Mouse (Mus musculus): Measurements from ENCODE around the gene Snf8.

Gene Snf8

DNA sequence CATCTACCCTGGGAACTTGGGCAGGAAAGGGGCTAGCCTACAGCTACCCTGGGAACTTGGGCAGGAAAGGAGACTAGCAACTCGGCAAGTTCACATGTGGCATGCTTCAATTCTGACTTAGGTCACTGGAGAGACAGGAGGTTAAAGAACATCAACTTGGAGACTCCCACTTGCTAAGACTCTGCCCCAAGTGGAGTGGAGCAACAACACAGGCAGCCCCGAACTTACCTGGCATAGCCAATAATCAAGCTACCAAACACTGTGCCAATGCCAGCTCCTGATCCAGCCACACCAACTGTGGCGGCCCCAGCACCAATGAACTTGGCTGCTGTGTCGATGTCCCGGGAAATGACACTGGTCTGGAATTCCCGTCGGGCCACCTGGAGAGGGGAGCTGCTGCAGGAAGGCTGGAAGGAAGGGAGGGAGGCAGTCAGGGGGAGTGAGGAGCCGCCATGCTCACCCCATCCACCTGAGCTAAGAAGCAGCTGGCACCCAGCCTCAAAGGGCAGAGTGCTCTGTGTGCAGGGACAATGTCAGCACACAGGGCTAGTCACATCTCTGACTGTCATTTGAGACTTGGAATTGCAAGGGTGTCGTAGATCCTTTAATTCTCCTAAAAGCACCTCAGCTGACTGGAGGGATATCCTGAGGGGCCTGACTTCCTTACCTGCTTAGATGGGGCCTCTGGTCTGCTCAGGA is 38.8 kb downstream of the Snf8 start:
- in situ Hi-C loops (cut with MboI; ENCODE audit: low sequenced_read_pairs) = no loop called here

DNA sequence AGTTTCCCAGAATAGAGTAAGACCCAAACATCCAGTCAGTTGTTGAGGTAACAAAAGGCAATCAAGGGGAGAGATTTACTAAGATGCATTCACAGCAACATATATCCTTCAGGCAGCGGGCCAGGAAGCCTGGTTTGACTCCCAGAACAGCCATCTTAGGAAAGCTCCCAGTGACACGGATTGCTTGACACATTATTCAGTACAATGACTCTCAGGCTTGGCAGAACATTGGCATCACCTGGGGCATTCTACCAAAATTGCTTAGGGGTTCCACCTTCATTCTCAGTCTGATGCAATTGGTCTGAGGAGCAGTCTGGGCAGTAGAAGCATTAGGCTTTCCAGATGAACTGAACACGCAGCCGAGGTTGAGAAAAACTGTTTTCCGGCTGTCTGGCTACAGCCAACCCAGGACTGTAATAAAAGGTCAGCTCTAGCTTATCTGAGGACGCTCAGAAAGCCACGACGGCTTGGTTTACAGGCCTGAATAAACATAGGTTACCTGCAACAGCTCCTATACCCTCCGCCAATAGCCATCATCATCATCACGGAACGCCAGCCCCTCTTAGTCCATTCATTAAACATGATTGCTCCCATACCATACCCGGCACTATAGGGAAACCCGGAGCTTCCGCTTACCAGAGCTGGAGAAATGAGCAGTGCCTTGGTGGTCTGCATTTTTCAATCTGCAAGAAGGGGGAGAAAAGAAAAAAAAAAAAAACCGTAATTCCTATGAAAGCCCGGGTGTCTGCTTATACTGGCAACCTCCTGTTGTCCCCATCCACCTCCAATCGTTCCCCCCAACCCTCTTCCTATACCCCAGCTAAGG is 39.9 kb downstream of the Snf8 start:
- in situ Hi-C loops (cut with MboI; ENCODE audit: low sequenced_read_pairs) = no loop called here

DNA sequence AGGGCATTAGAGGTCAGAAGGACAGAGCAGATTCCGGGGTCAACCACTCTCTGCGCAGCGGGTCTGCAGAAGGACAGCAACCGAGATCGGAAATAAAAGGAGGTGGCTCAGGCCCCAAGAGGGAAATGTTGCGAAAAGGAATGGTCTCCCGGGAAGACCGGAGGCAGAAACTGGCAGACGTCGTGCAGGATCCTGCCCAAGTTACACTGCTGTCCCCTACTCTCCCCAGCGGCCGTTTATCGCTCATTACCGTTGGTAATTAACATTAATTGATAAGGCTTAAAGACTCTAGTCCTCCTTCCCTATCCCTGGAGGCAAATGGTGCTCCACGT is 40.5 kb downstream of the Snf8 start:
- in situ Hi-C loops (cut with MboI; ENCODE audit: low sequenced_read_pairs) = no loop called here

DNA sequence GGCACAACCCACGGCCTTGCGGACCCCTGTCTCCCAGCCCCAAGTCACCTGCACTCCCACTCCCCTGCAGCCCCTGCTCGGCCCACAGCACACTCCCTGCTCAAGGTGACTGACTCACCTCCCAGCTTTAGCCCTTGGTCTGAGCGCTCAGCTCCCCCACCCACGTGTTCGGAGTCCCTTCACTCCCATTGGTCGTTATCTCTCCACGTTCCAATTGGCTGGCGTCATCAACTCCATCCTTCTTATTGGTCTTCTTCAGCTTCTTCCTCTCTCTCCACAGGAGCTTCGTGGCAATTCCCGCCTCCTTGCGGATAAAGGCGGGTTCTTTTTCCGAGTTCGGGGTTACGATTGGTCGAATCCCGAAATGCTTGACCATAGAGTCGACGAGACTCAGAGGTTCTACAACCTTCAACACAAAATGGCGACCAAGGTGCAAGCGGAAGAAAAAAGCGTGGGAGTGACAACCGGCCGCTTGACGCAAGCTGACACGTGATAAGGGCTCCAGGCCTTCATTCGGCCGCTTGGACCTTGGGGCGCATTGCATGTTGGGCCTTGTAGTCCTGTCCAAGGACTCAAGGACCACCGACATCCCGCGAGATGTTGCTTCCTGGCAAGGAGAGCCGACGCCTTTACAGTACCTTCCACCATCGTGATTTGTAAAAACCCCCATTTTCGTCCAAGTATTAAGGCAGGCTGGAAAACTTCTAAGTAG is 41.0 kb downstream of the Snf8 start, which contains the start of gene Atp5g1:
Atp5g1 (minus strand) TSS at position 162 of the 712 bp plus-strand sequence.
- in situ Hi-C loops (cut with MboI; ENCODE audit: low sequenced_read_pairs) = no loop called here

DNA sequence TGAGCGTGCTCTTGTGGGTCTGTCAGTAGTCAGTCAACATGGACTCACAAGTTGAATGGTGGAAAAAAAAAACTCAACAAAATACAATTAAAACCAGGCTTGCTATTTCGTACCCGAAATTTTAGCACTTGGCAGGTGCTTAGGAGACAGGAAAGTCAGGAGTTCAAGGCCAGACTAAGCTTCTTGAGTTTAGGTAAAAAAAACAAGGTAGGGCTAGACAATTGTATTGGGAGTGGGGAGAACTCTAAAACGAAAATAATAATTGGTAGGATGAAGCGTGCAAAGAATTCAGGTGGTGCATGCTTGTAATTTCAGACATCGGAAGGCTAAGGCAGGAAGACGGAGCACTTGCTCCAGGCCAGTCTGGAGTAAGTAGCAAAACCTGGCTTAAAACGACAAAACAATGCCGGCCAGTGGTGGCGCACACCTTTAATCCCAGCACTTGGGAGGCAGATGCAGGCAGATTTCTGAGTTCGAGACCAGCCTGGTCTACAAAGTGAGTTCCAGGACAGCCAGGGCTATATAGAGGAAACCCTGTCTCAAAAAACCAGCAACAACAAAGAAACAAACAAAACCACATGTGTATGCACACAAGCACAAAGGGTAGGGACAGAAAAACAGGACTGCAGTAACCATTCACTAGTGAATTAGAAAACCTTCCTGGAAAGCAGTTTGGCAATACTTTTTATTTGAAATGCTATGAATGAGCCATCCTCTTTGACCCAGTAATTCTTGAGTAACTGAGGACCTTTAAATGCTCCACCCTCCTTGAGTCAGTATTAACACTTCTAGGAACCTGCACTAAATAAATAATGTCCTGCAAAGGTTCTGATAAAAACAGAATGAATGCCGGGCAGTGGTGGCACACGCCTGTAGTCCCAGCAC is 41.8 kb downstream of the Snf8 start:
- in situ Hi-C loops (cut with MboI; ENCODE audit: low sequenced_read_pairs) = no loop called here

DNA sequence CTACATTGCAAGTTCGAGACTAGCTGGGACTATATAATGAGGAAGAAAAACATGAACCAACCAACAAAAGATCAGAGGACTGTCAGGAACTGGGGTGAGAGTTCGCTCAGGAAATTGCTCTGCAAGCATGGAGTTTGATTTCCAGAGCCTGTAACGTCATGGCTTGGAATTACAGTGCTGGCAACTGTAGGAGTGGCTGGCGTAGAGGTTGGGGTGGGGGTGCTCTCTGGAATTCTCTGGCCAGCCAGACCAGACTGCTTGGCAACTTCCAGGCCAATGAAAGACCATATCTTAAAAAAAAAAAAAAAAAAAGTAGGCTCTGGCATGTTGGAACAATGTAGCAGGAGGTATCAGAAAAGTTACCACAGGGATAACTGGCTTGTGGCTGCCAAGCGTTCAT is 46.1 kb downstream of the Snf8 start:
- in situ Hi-C loops (cut with MboI; ENCODE audit: low sequenced_read_pairs) = no loop called here

DNA sequence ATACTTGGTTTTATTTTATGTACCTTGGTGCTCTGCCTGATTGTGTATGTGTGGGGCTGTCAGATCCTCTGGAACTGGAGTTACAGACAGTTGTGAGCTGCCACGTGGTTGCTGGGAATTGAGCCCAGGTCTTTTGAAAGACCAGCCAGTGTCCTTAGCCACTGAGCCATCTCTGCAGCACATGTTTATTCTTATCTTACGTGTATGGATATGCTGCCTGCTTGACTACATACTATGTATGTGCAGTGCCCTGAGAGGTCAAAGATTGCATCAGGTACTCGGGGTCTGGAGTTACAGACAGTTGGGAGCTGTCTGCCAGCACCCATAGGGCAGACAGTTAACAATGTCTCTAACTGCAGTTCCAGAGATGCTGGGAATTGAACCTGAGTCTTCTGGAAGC is 48.0 kb downstream of the Snf8 start:
- in situ Hi-C loops (cut with MboI; ENCODE audit: low sequenced_read_pairs) = no loop called here

DNA sequence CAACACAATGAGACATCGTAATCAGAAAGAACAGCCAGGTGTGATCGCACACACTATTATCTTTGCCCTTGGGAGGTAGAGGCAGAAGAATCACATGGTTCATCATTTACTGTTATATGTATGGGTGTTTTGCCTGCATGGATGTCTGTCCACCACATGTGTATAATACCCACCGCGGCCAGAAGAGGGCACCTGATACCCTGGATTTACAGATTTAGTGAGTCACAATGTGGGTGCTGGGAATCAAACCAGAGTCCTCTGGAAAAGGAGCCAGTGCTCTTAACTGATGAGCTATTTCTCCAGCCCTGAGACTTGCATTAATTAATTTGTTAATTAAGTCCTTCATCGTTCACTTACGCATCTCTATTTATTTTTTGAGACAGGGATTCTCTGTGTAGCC is 53.3 kb downstream of the Snf8 start:
- in situ Hi-C loops (cut with MboI; ENCODE audit: low sequenced_read_pairs) = no loop called here

DNA sequence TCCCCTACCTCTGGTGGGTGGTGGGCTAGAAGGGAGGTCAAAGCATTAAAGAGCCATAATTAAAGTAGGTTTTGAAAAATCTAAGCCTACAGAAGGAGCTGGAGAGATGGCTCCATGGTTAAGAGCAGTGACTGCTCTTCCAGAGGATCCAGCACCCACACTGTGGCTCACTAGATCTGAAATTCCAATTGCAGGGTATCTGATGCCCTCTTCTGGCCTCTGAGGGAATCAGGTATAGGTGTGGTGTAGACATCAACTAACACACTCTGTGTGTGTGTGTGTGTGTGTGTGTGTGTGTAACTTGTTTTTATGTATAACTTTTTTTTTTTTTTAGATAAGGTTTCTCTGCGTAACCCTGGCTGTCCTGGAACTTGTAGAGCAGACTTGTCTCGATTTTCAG is 56.4 kb downstream of the Snf8 start:
- in situ Hi-C loops (cut with MboI; ENCODE audit: low sequenced_read_pairs) = loop anchor here (10.0 kb wide), 1 partner anchor 144 kb away; no protein-coding TSS in a partner anchor

DNA sequence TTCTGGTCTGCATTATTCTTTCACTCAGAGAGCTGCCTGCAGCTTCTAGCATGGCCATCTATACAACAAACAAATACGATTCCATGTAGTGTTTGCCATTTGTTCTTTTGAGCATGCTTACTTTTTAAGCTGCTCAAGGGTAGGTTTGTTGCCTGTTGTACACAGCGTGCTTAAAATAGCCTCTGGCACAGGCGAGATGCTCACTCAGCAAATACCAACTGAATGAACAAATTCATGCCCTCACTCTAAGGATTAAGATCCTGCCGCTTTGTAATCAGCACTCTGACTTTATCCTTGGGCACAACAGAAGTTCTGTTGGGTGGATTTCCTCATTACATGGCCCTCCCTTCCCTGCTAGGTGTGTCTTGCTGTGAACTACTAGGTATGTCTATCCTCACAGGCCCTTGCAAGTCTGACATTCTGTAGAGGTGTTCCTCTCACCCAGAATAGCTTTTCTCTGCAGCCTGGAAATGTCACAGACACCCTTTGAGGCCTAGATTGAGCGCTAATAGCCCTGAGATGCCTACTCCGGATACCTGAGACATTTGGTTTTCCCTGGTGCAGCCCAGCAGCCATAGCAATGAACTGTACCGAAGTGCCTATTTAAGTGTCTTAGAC is 58.1 kb downstream of the Snf8 start:
- in situ Hi-C loops (cut with MboI; ENCODE audit: low sequenced_read_pairs) = loop anchor here (10.0 kb wide), 1 partner anchor 142 kb away; no protein-coding TSS in a partner anchor

DNA sequence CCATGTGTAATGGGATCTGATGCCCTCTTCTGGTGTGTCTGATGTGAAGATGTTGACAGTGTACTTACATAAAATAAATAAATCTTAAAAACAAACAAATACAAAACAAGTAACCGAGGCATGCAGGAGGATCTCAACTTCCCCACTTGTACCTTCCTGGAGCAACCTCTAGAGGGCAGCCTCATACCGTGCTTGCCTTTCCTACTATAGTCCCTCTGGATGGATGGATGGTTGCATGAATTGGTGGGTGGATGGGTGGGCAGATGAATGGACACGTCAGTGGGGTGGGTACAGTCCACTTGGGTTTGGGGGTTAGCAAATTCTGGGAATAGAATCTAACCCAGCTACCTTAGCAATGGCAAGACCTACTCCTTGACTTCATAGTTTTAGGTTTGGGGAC is 58.7 kb downstream of the Snf8 start:
- in situ Hi-C loops (cut with MboI; ENCODE audit: low sequenced_read_pairs) = loop anchor here (10.0 kb wide), 1 partner anchor 141 kb away; no protein-coding TSS in a partner anchor

Measured in CH12F3 (cell line).